Mouse (Mus musculus) gastrocnemius, adult 2 months (tissue): ENCODE measurements around the gene Nr2f1. TPM values are rescaled to one million over a fixed set of nuclear protein-coding genes. Genes with fewer than 3 reads are reported as not detected.

Experiments used
- DNase-seq: peaks from one replicate; pipeline ENCODE4 v3.0.0; 2022
- H3K27ac ChIP-seq: fragments of 200-600 bp; 2 replicates; pipeline ENCODE4 v1.8.1; 2022; ENCODE audit warnings: mild to moderate bottlenecking
- H3K4me3 ChIP-seq: fragments of 200-600 bp; 2 replicates; pipeline ENCODE4 v1.8.1; 2022; ENCODE audit warnings: mild to moderate bottlenecking, moderate library complexity
- CTCF ChIP-seq: fragments of 200-600 bp; IDR thresholded peaks from 2 replicates; pipeline ENCODE4 v1.8.1; 2022; ENCODE audit warnings: antibody characterized with exemption, mild to moderate bottlenecking, moderate library complexity
- intact Hi-C: fragments of 180-260 bp; cut with DNase I; formaldehyde crosslinking; loops from one replicate; pipeline ENCODE4 v1.15.1; 2025
- total RNA-seq, 2 experiments: library from RNA; stranded (reverse); gene quantifications; 2 replicates each; pipeline ENCODE4 v1.2.3; 2021

Nr2f1 gene
- total RNA-seq, 2 experiments from 2014 or later: 0.41 to 0.56 TPM

- TF ChIP-seq CTCF: no peak
- no peak for DNase-seq
- intact Hi-C loops: loop anchor here (10.0 kb wide), 1 partner anchor 343 kb away; no protein-coding TSS in a partner anchor
- Histone ChIP-seq H3K27ac (no peak overlapping the region), H3K4me3 (peak overlapping the region; percentile 26)
Observed at GRCm38 (mm10) chr13:78207796-78208645, 8.5 kb upstream of the Nr2f1 start.

GRCm38 (mm10) chr13:78206891-78207430, 7.4 kb upstream of the Nr2f1 start:
- intact Hi-C loops: loop anchor here (10.0 kb wide), 1 partner anchor 342 kb away; no protein-coding TSS in a partner anchor
- no peak overlapping the region for H3K4me3 ChIP-seq
- H3K27ac ChIP-seq: no peak overlapping the region
- DNase-seq: no peak
- no peak for TF ChIP-seq CTCF

GRCm38 (mm10) chr13:78205426-78205825, 5.9 kb upstream of the Nr2f1 start:
- intact Hi-C loops: loop anchor here (10.0 kb wide), 1 partner anchor 341 kb away; no protein-coding TSS in a partner anchor
- DNase-seq: no peak
- Histone ChIP-seq H3K4me3 (no peak overlapping the region), H3K27ac (no peak overlapping the region)
- TF ChIP-seq CTCF: no peak

- 0 out of 2 replicates have a peak, but pooled peaks have one; percentile 6 for TF ChIP-seq CTCF
- DNase-seq: peak; percentile 57
- H3K27ac ChIP-seq: peak overlapping the region; percentile 81
- intact Hi-C loops: loop anchor here (10.0 kb wide), 1 partner anchor 339 kb away; no protein-coding TSS in a partner anchor
- H3K4me3 ChIP-seq: peak overlapping the region; percentile 67
Observed at GRCm38 (mm10) chr13:78203348-78204061, 3.9 kb upstream of the Nr2f1 start.

- H3K27ac ChIP-seq: peak overlapping the region; percentile 81
- intact Hi-C loops: loop anchor here (10.0 kb wide), 1 partner anchor 338 kb away; no protein-coding TSS in a partner anchor
- no peak for TF ChIP-seq CTCF
- H3K4me3 ChIP-seq: peak overlapping the region; percentile 67
- DNase-seq: no peak
Observed at GRCm38 (mm10) chr13:78202574-78203347, 3.2 kb upstream of the Nr2f1 start.

- no peak for DNase-seq
- intact Hi-C loops: loop anchor here (2.0 to 10.0 kb wide), 2 partner anchors 219 to 337 kb away; no protein-coding TSS in a partner anchor
- Histone ChIP-seq H3K4me3 (peak overlapping the region; percentile 67), H3K27ac (peak overlapping the region; percentile 20; the same call in 1 of the 2 replicates)
- TF ChIP-seq CTCF: no peak
Observed at GRCm38 (mm10) chr13:78201871-78202565, 2.5 kb upstream of the Nr2f1 start.

- peak; percentile 89 for DNase-seq
- intact Hi-C loops: loop anchor here (2.0 to 10.0 kb wide), 2 partner anchors 218 to 336 kb away; no protein-coding TSS in a partner anchor
- TF ChIP-seq CTCF: peak; percentile 83
- H3K4me3 ChIP-seq: peak overlapping the region; percentile 77
- peak overlapping the region; percentile 12; the same call in 1 of the 2 replicates for H3K27ac ChIP-seq
Observed at GRCm38 (mm10) chr13:78200991-78201870, 1.7 kb upstream of the Nr2f1 start.

GRCm38 (mm10) chr13:78200407-78200806, 850 bp upstream of the Nr2f1 start:
- DNase-seq: no peak
- TF ChIP-seq CTCF: no peak
- Histone ChIP-seq H3K4me3 (peak overlapping the region; percentile 77), H3K27ac (no peak overlapping the region)
- intact Hi-C loops: loop anchor here (2.0 to 10.0 kb wide), 2 partner anchors 218 to 336 kb away; no protein-coding TSS in a partner anchor

GRCm38 (mm10) chr13:78198871-78199641, 501 bp downstream of the Nr2f1 start:
- peak; percentile 67 for DNase-seq
- Histone ChIP-seq H3K4me3 (peak overlapping the region; percentile 77), H3K27ac (peak overlapping the region; percentile 76)
- no peak for TF ChIP-seq CTCF
- intact Hi-C loops: no loop called here
